Mouse (Mus musculus) G1E (cell line): ENCODE measurements around the gene Taf1d. TPM values are rescaled to one million over a fixed set of nuclear protein-coding genes. Genes with fewer than 3 reads are reported as not detected.

Experiments used
- ATAC-seq: 2 replicates; pipeline ENCODE4 v1.8.0; 2016; ENCODE audit warnings: mild to moderate bottlenecking; ENCODE audit not compliant: insufficient number of reproducible peaks, poor library complexity, low FRiP score, severe bottlenecking; ENCODE audit errors: extremely low read depth
- DNase-seq: peaks from one replicate; pipeline ENCODE4 v3.0.0; 2012; ENCODE audit warnings: low spot score
- H3K27me3 ChIP-seq: 2 replicates; pipeline ENCODE4 v1.6.1; 2012; ENCODE audit warnings: mild to moderate bottlenecking, low read length, inconsistent platforms; ENCODE audit not compliant: insufficient read depth
- H3K36me3 ChIP-seq: replicated peaks from 2 replicates; pipeline ENCODE3; 2012; ENCODE audit warnings: mild to moderate bottlenecking, inconsistent platforms
- H3K4me1 ChIP-seq: 2 replicates; pipeline ENCODE4 v1.6.1; 2012; ENCODE audit warnings: low read depth, low read length, inconsistent platforms, mixed read lengths; ENCODE audit not compliant: insufficient read depth
- H3K4me3 ChIP-seq: 2 replicates; pipeline ENCODE4 v1.5.1; 2012; ENCODE audit warnings: low read depth, mild to moderate bottlenecking, inconsistent platforms, low read length, moderate library complexity, mixed read lengths
- H3K9me3 ChIP-seq: replicated peaks from 2 replicates; pipeline ENCODE4 v1.6.1; 2012; ENCODE audit warnings: inconsistent platforms
- CTCF ChIP-seq: IDR thresholded peaks from 2 replicates; pipeline ENCODE4 v1.5.1; 2012; ENCODE audit warnings: low read depth, low read length, inconsistent platforms, mixed read lengths
- GATA1 ChIP-seq: IDR thresholded peaks from 2 replicates; pipeline ENCODE4 v1.6.1; 2012; ENCODE audit warnings: borderline replicate concordance, low read length, inconsistent platforms, mixed read lengths
- GATA2 ChIP-seq: IDR thresholded peaks from 2 replicates; pipeline ENCODE4 v1.6.1; 2012; ENCODE audit warnings: low read depth, low read length, inconsistent platforms, borderline replicate concordance
- POLR2AphosphoS5 ChIP-seq: IDR thresholded peaks from 2 replicates; pipeline ENCODE4 v1.6.1; 2012; ENCODE audit warnings: low read depth, low read length, inconsistent platforms; ENCODE audit not compliant: insufficient replicate concordance
- TAL1 ChIP-seq: conservative IDR thresholded peaks from 2 replicates; pipeline ENCODE4 v1.6.1; 2012; ENCODE audit warnings: low read depth, low read length, inconsistent platforms, mixed read lengths
- polyA plus RNA-seq: library from polyadenylated mRNA; stranded (reverse); fragments of >175 nt; gene quantifications from 2 replicates; pipeline ENCODE4 v1.2.3, GENCODE M21; 2012
- total RNA-seq, 2 experiments: library from RNA; stranded (forward) in 1 of 2; stranded (reverse) in 1 of 2; fragments of 200-1000 nt in 1 of 2; fragments of >200 nt in 1 of 2; fragmentation: Nextera tagmentation in 1 of 2; gene quantifications; 2 replicates each; pipeline ENCODE4 v1.2.3; 2014 to 2017

Gene Taf1d
- total and polyA plus RNA-seq, 3 experiments = 17.9 to 752 (median 250) TPM

- H3K9me3 ChIP-seq = peaks cover 3% of the 10 kb centered on the region; the same call in 1 of the 2 replicates
- no peak for DNase-seq
- ATAC-seq = no peak
- no peak overlapping the region for H3K4me3 ChIP-seq
- H3K27me3 ChIP-seq = peaks cover 7% of the 10 kb centered on the region
- no peaks in the 10 kb centered on the region for H3K4me1 ChIP-seq
- TF ChIP-seq CTCF (no peak), GATA2 (no peak), POLR2AphosphoS5 (no peak), GATA1 (no peak), TAL1 (no peak)
- no peaks in the 10 kb centered on the region for H3K36me3 ChIP-seq
These were observed 60.2 kb downstream of the Taf1d start for GRCm38 (mm10) chr9:15366260-15366659.

Other genes starting within 250 kb of the Taf1d start
- gene Hephl1, start 194.1 kb upstream of the Taf1d start, total RNA-seq (2014; fragmentation: Nextera tagmentation) = not detected in 2 replicates
- gene Hephl1, start 194.1 kb upstream of the Taf1d start, total RNA-seq (2017) = 0.05 and 0.06 TPM in 2 replicates
- gene Hephl1, start 194.1 kb upstream of the Taf1d start, polyA plus RNA-seq = not detected in 2 replicates
- gene Vstm5, start 67.2 kb upstream of the Taf1d start, total RNA-seq (2014; fragmentation: Nextera tagmentation) = not detected in 2 replicates
- not detected in 2 replicates for gene Vstm5, start 67.2 kb upstream of the Taf1d start, total RNA-seq (2017)
- gene Vstm5, start 67.2 kb upstream of the Taf1d start, polyA plus RNA-seq = not detected in 2 replicates
- gene Med17, start 26.3 kb upstream of the Taf1d start, total RNA-seq (2014; fragmentation: Nextera tagmentation) = 28.9 and 38.2 TPM in 2 replicates
- gene Med17, start 26.3 kb upstream of the Taf1d start, total RNA-seq (2017) = 56.3 and 59.6 TPM in 2 replicates
- gene Med17, start 26.3 kb upstream of the Taf1d start, polyA plus RNA-seq = 15.7 and 17.0 TPM in 2 replicates
- 26.9 and 28.0 TPM in 2 replicates for gene 4931406C07Rik, start 234 bp downstream of the Taf1d start, total RNA-seq (2014; fragmentation: Nextera tagmentation)
- gene 4931406C07Rik, start 234 bp downstream of the Taf1d start, total RNA-seq (2017) = 10.0 and 12.8 TPM in 2 replicates
- gene 4931406C07Rik, start 234 bp downstream of the Taf1d start, polyA plus RNA-seq = 1.6 and 1.8 TPM in 2 replicates
- gene Cep295, start 51.6 kb downstream of the Taf1d start, total RNA-seq (2014; fragmentation: Nextera tagmentation) = 158 and 168 TPM in 2 replicates
- 76.0 and 79.0 TPM in 2 replicates for gene Cep295, start 51.6 kb downstream of the Taf1d start, total RNA-seq (2017)
- gene Cep295, start 51.6 kb downstream of the Taf1d start, polyA plus RNA-seq = 4.4 and 5.8 TPM in 2 replicates
- gene Smco4, start 187.2 kb downstream of the Taf1d start, total RNA-seq (2014; fragmentation: Nextera tagmentation) = not detected in 2 replicates
- 0.44 and 0.58 TPM in 2 replicates for gene Smco4, start 187.2 kb downstream of the Taf1d start, total RNA-seq (2017)
- not detected in 2 replicates for gene Smco4, start 187.2 kb downstream of the Taf1d start, polyA plus RNA-seq